ENCODE assay signal across 24 mouse cellular contexts in genomic region chr4:109266744-109267143, GRCm38 (mm10). TPM values are rescaled to one million over a fixed set of nuclear protein-coding genes. Genes with fewer than 3 reads are reported as not detected.
DNase-seq lines count a peak whose midpoint lies in the region; ATAC-seq and TF ChIP-seq lines count a peak whose summit lies in the region.
"Had no signal": no experiment of that assay in that cellular context is flagged by ENCODE, and none has a peak within 500 bp of the region (broad histone marks: within the 10 kb centered on the region; RNA-seq: fewer than 3 reads in every experiment).

No protein-coding gene starts in this region.

- no peaks in the 10 kb centered on the region for H3K9me3 ChIP-seq in kidney, embryonic 16.5 days (ENCODE audit: low read length)
- H3K9me3 ChIP-seq in midbrain, embryonic 14.5 days (ENCODE audit: control insufficient read depth, low read length), result no peaks in the 10 kb centered on the region
- H3K9me3 ChIP-seq: embryonic facial prominence, embryonic 12.5 days; embryonic facial prominence, embryonic 15.5 days; heart, embryonic 13.5 days had no signal

- H3K4me2 ChIP-seq in kidney, embryonic 16.5 days (replicated peaks; ENCODE audit: low read depth, low read length), result no peak overlapping the region
- no peak overlapping the region for H3K4me2 ChIP-seq in midbrain, embryonic 14.5 days (ENCODE audit: low read length)
- H3K4me2 ChIP-seq: embryonic facial prominence, embryonic 12.5 days; embryonic facial prominence, embryonic 15.5 days; heart, embryonic 13.5 days; hindbrain, embryonic 14.5 days had no signal

- no peaks in the 10 kb centered on the region for H3K27me3 ChIP-seq in kidney, adult 2 months (replicated peaks; ENCODE audit: control insufficient read depth, insufficient read depth, low read length)
- H3K27me3 ChIP-seq in kidney, embryonic 16.5 days (ENCODE audit: insufficient read depth, low read length), result no peaks in the 10 kb centered on the region
- no peaks in the 10 kb centered on the region for H3K27me3 ChIP-seq in midbrain, embryonic 14.5 days (ENCODE audit: control insufficient read depth, insufficient read depth, low read length)
- H3K27me3 ChIP-seq: embryonic facial prominence, embryonic 12.5 days; embryonic facial prominence, embryonic 15.5 days; heart, embryonic 13.5 days had no signal

- no peak overlapping the region for H3K9ac ChIP-seq in kidney, embryonic 16.5 days (replicated peaks; ENCODE audit: low read length)
- no peak overlapping the region for H3K9ac ChIP-seq in midbrain, embryonic 14.5 days (replicated peaks; ENCODE audit: low read length)
- H3K9ac ChIP-seq: embryonic facial prominence, embryonic 12.5 days; embryonic facial prominence, embryonic 15.5 days; forebrain, postnatal 0 days; heart, embryonic 13.5 days; hindbrain, embryonic 14.5 days had no signal

- DNase-seq in kidney, adult 2 months, result peak; percentile 79
- peak; percentile 34 to 54 for DNase-seq in kidney, postnatal 25 days
- no peak for DNase-seq in kidney, postnatal 14 days
- peak; percentile 51 for DNase-seq in yolk sac, embryonic 10.5 days (ENCODE audit: low spot score)
- no peak for DNase-seq in midbrain, embryonic 14.5 days
- DNase-seq: cerebellum, adult 11 months; cerebellum, adult 2 months; cerebellum, adult 9-11 months; cerebellum, postnatal 25 days; forebrain, postnatal 0 days; gastrocnemius, adult 2 months; gastrocnemius, postnatal 14 days; heart, adult 18-20 months; heart, postnatal 14 days; heart, postnatal 4 days had no signal

- H3K4me3 ChIP-seq in kidney, adult 2 months (ENCODE audit: insufficient read depth, low read depth, low read length), result no peak overlapping the region
- no peak overlapping the region for H3K4me3 ChIP-seq in kidney, embryonic 16.5 days (ENCODE audit: low read length)
- H3K4me3 ChIP-seq in midbrain, embryonic 14.5 days (replicated peaks; ENCODE audit: low read depth, low read length), result no peak overlapping the region
- H3K4me3 ChIP-seq: embryonic facial prominence, embryonic 12.5 days; embryonic facial prominence, embryonic 15.5 days; gastrocnemius, adult 2 months; heart, embryonic 13.5 days had no signal

- WGBS in kidney, adult 2 months, result 47% methylated on average over 2 of the region's 2 CpGs
- WGBS in kidney, embryonic 16.5 days, result 38% methylated on average over 2 of the region's 2 CpGs
- WGBS in midbrain, embryonic 14.5 days, result 77% methylated on average over 2 of the region's 2 CpGs

- no peaks in the 10 kb centered on the region for H3K36me3 ChIP-seq in kidney, adult 2 months (ENCODE audit: control insufficient read depth, insufficient read depth, low read length)
- H3K36me3 ChIP-seq in kidney, embryonic 16.5 days (ENCODE audit: insufficient read depth, low read length), result no peaks in the 10 kb centered on the region
- H3K36me3 ChIP-seq in midbrain, embryonic 14.5 days (ENCODE audit: control insufficient read depth, insufficient read depth, low read length), result no peaks in the 10 kb centered on the region
- H3K36me3 ChIP-seq: embryonic facial prominence, embryonic 12.5 days; embryonic facial prominence, embryonic 15.5 days; heart, embryonic 13.5 days had no signal

- no peak for TF ChIP-seq POLR2A in kidney, adult 2 months (IDR thresholded peaks at IDR 0.05; ENCODE audit: low read depth, low read length)

- ATAC-seq in kidney, embryonic 16.5 days (ENCODE audit: low FRiP score, low TSS enrichment), result no peak
- no peak for ATAC-seq in midbrain, embryonic 14.5 days (ENCODE audit: low FRiP score, low TSS enrichment)
- ATAC-seq: CD4-positive, CD25-positive, alpha-beta regulatory T cell, adult 4 months; forebrain, embryonic 14.5 days; forebrain, postnatal 0 days had no signal

- H3K4me1 ChIP-seq in kidney, adult 2 months (ENCODE audit: control insufficient read depth, insufficient read depth, low read length), result peaks cover 3% of the 10 kb centered on the region; the same call in 1 of the 2 replicates
- H3K4me1 ChIP-seq in kidney, embryonic 16.5 days (ENCODE audit: insufficient read depth, low read length), result peaks cover 7% of the 10 kb centered on the region; the same call in 1 of the 2 replicates
- no peaks in the 10 kb centered on the region for H3K4me1 ChIP-seq in midbrain, embryonic 14.5 days (ENCODE audit: control insufficient read depth, insufficient read depth, low read length)
- H3K4me1 ChIP-seq: embryonic facial prominence, embryonic 12.5 days; embryonic facial prominence, embryonic 15.5 days had no signal

- peak overlapping the region; percentile 58; the same call in 1 of the 2 replicates for H3K27ac ChIP-seq in kidney, adult 2 months (ENCODE audit: insufficient read depth, low read depth, low read length)
- no peak overlapping the region for H3K27ac ChIP-seq in kidney, embryonic 16.5 days (ENCODE audit: low read length)
- no peak overlapping the region for H3K27ac ChIP-seq in midbrain, embryonic 14.5 days (replicated peaks; ENCODE audit: low read depth, low read length)
- H3K27ac ChIP-seq: embryonic facial prominence, embryonic 12.5 days; embryonic facial prominence, embryonic 15.5 days; gastrocnemius, adult 2 months; heart, embryonic 13.5 days; hindbrain, embryonic 14.5 days had no signal

- TF ChIP-seq CTCF in kidney, adult 2 months (conservative IDR thresholded peaks at IDR 0.05; ENCODE audit: insufficient read depth, insufficient read length, low read depth, low read length), result no peak

RNA-seq across cellular contexts. Expression of gene Eps15, which starts 13.3 kb away (rescaled TPM):
- polyA plus RNA-seq in kidney, adult 2 months (2012; rRNA removed), result 14.0 and 19.3 TPM in 2 replicates
- polyA plus RNA-seq in kidney, embryonic 16.5 days (2015; fragmentation: Nextera tagmentation; extraction: Ambion mirVana), result 36.3 and 39.1 TPM in 2 replicates
- 48.6 and 77.5 TPM in 2 replicates for polyA plus RNA-seq in midbrain, embryonic 14.5 days (2014; fragmentation: Nextera tagmentation; extraction: Ambion mirVana)

RNA-seq across cellular contexts. Expression of gene Calr4, which starts 32.5 kb away (rescaled TPM):
- not detected in 2 replicates for polyA plus RNA-seq in kidney, adult 2 months (2012; rRNA removed)
- 0.18 and 0.54 TPM in 2 replicates for polyA plus RNA-seq in kidney, embryonic 16.5 days (2015; fragmentation: Nextera tagmentation; extraction: Ambion mirVana)
- 0.57 and 0.80 TPM in 2 replicates for polyA plus RNA-seq in midbrain, embryonic 14.5 days (2014; fragmentation: Nextera tagmentation; extraction: Ambion mirVana)
- polyA plus RNA-seq: adrenal gland, adult 2 months; CD4-positive, CD25-positive, alpha-beta regulatory T cell, adult 4 months; heart, embryonic 16.5 days had no signal

Comparison
In these comparisons a context has a peak if more than half of its experiments do, and no peak if none do; other contexts are left out.
1. DNase-seq: peak in kidney, adult 2 months (single experiment), kidney, postnatal 25 days (2 of 2) and yolk sac, embryonic 10.5 days (single experiment); none in kidney, postnatal 14 days (single experiment) and midbrain, embryonic 14.5 days (single experiment).